Mouse (Mus musculus) ES-E14 (cell line): ENCODE results near the gene Lpin2. TPM values are rescaled to one million over a fixed set of nuclear protein-coding genes. Genes with fewer than 3 reads are reported as not detected.

Source experiments
- DNase-seq: peaks from one replicate; pipeline ENCODE4 v3.0.0-alpha.2; 2013; ENCODE audit warnings: low read depth, low spot score
- H3K27ac ChIP-seq: 2 replicates; pipeline ENCODE4 v1.5.1; 2012; ENCODE audit warnings: low read depth, mild to moderate bottlenecking, low read length, moderate library complexity, mixed read lengths; ENCODE audit not compliant: poor library complexity, insufficient read depth, severe bottlenecking
- H3K36me3 ChIP-seq: 2 replicates; pipeline ENCODE4 v1.6.1; 2012; ENCODE audit warnings: mild to moderate bottlenecking, low read length, moderate library complexity, mixed read lengths; ENCODE audit not compliant: control insufficient read depth, poor library complexity, insufficient read depth, severe bottlenecking
- H3K4me1 ChIP-seq, 2 experiments: fragments of 150-350 bp in 1 of 2; sonication (generic) in 1 of 2; 2 replicates each; pipeline ENCODE4 v1.6.1; 2012; ENCODE audit warnings: low read length in 2 of 2, mild to moderate bottlenecking in 1 of 2, mixed read lengths in 1 of 2; ENCODE audit not compliant: control insufficient read depth in 2 of 2, insufficient read depth in 2 of 2, poor library complexity in 1 of 2
- H3K4me3 ChIP-seq, 2 experiments: fragments of 150-350 bp in 1 of 2; sonication (generic) in 1 of 2; 2 replicates each; pipeline ENCODE4 v1.5.1; 2012; ENCODE audit warnings: low read length in 2 of 2, low read depth in 1 of 2, mild to moderate bottlenecking in 1 of 2, mixed read lengths in 1 of 2; ENCODE audit not compliant: insufficient read depth in 1 of 2, poor library complexity in 1 of 2, severe bottlenecking in 1 of 2
- H3K9ac ChIP-seq: 2 replicates; pipeline ENCODE4 v1.6.1; 2012; ENCODE audit warnings: low read depth, mild to moderate bottlenecking, low read length, mixed read lengths; ENCODE audit not compliant: poor library complexity, insufficient read depth, severe bottlenecking
- H3K9me3 ChIP-seq: fragments of 150-350 bp; sonication (generic); 2 replicates; pipeline ENCODE4 v1.6.1; 2012; ENCODE audit warnings: low read depth, mild to moderate bottlenecking, low read length; ENCODE audit not compliant: control insufficient read depth, insufficient read depth
- CHD2 ChIP-seq: IDR thresholded peaks from 2 replicates; pipeline ENCODE4 v1.6.1; 2014; ENCODE audit warnings: mild to moderate bottlenecking, low read depth, low read length, inconsistent platforms
- HCFC1 ChIP-seq: IDR thresholded peaks from 2 replicates; pipeline ENCODE4 v1.6.1; 2012; ENCODE audit warnings: low read length, inconsistent platforms, borderline replicate concordance; ENCODE audit not compliant: insufficient read depth
- MAFK ChIP-seq: IDR thresholded peaks from 2 replicates; pipeline ENCODE4 v1.6.1; 2014; ENCODE audit warnings: mild to moderate bottlenecking, low read depth, low read length, inconsistent platforms; ENCODE audit not compliant: insufficient read depth
- ZC3H11A ChIP-seq: IDR thresholded peaks from 2 replicates; pipeline ENCODE4 v1.6.1; 2012; ENCODE audit warnings: low read depth, mild to moderate bottlenecking, inconsistent platforms, low read length, borderline replicate concordance
- ZNF384 ChIP-seq: IDR thresholded peaks from 2 replicates; pipeline ENCODE4 v1.6.1; 2012; ENCODE audit warnings: low read depth, low read length, inconsistent platforms
- in situ Hi-C, 2 experiments: fragments of 600-800 bp; cut with MboI; formaldehyde crosslinking; loops; one replicate each; pipeline ENCODE4 v1.15.1; 2025; ENCODE audit warnings: low sequenced_read_pairs in 2 of 2, inconsistent platforms in 1 of 2; ENCODE audit not compliant: unreplicated experiment in 2 of 2
- total RNA-seq: library from RNA; depleted of rRNA; stranded (reverse); fragments of 300-350 nt; gene quantifications from 2 replicates; pipeline ENCODE4 v1.2.3, GENCODE M21; 2012

The Lpin2 gene
- total RNA-seq, 1 experiment, result 12.6 TPM

GRCm38 (mm10) chr17:71207268-71207667 is 24.9 kb downstream of the Lpin2 start:
- in situ Hi-C loops, result no loop called here
- H3K4me1 ChIP-seq, result no peaks in the 10 kb centered on the region
- H3K4me3 ChIP-seq, result no peak overlapping the region
- DNase-seq, result no peak
- no peaks in the 10 kb centered on the region for H3K36me3 ChIP-seq
- H3K9ac ChIP-seq, result no peak overlapping the region
- no peaks in the 10 kb centered on the region for H3K9me3 ChIP-seq
- H3K27ac ChIP-seq, result no peak overlapping the region
- TF ChIP-seq HCFC1 (no peak), MAFK (no peak), ZC3H11A (no peak), ZNF384 (no peak), CHD2 (no peak)

- H3K4me3 ChIP-seq, result no peak overlapping the region
- H3K9ac ChIP-seq, result no peak overlapping the region
- no peak overlapping the region for H3K27ac ChIP-seq
- DNase-seq, result no peak
- no peaks in the 10 kb centered on the region for H3K9me3 ChIP-seq
- in situ Hi-C loops, result no loop called here
- TF ChIP-seq CHD2 (no peak), ZNF384 (no peak), MAFK (no peak), ZC3H11A (no peak), HCFC1 (no peak)
- H3K4me1 ChIP-seq, result no peaks in the 10 kb centered on the region
- H3K36me3 ChIP-seq, result no peaks in the 10 kb centered on the region
Measured at GRCm38 (mm10) chr17:71208376-71208775, 26.0 kb downstream of the Lpin2 start.

GRCm38 (mm10) chr17:71208921-71209320 is 26.6 kb downstream of the Lpin2 start:
- Histone ChIP-seq H3K27ac (no peak overlapping the region), H3K36me3 (no peaks in the 10 kb centered on the region), H3K9ac (no peak overlapping the region), H3K4me1 (no peaks in the 10 kb centered on the region), H3K9me3 (no peaks in the 10 kb centered on the region), H3K4me3 (no peak overlapping the region)
- in situ Hi-C loops, result no loop called here
- DNase-seq, result no peak
- TF ChIP-seq MAFK (no peak), HCFC1 (no peak), ZC3H11A (no peak), ZNF384 (no peak), CHD2 (no peak)

- no peak overlapping the region for H3K4me3 ChIP-seq
- in situ Hi-C loops, result no loop called here
- H3K36me3 ChIP-seq, result no peaks in the 10 kb centered on the region
- no peak for DNase-seq
- no peaks in the 10 kb centered on the region for H3K9me3 ChIP-seq
- H3K4me1 ChIP-seq, result no peaks in the 10 kb centered on the region
- TF ChIP-seq MAFK, result no peak
- no peak overlapping the region for H3K27ac ChIP-seq
- H3K9ac ChIP-seq, result no peak overlapping the region
Measured at GRCm38 (mm10) chr17:71209936-71210335, 27.6 kb downstream of the Lpin2 start.

GRCm38 (mm10) chr17:71211962-71212646 is 29.7 kb downstream of the Lpin2 start:
- H3K4me3 ChIP-seq, result no peak overlapping the region
- H3K9me3 ChIP-seq, result no peaks in the 10 kb centered on the region
- TF ChIP-seq HCFC1, result no peak
- no peak for TF ChIP-seq ZNF384
- no peak for TF ChIP-seq CHD2
- TF ChIP-seq ZC3H11A, result no peak
- no peak for TF ChIP-seq MAFK
- in situ Hi-C loops, result no loop called here
- no peaks in the 10 kb centered on the region for H3K4me1 ChIP-seq
- no peak for DNase-seq
- H3K36me3 ChIP-seq, result no peaks in the 10 kb centered on the region
- H3K27ac ChIP-seq, result no peak overlapping the region
- no peak overlapping the region for H3K9ac ChIP-seq
